Mouse (Mus musculus): Measurements from ENCODE around the gene Vrk1.

Vrk1 gene

GRCm38 (mm10) chr12:106010065-106010915 lies at the start of gene Vrk1:
Gene Vrk1, plus strand, starts transcription at chr12:106010228.
- in situ Hi-C loops (cut with MboI; ENCODE audit: low pct_unique_long_range_greater_than_20kb in 1 of 2, low sequenced_read_pairs in 2 of 2, unreplicated experiment in 1 of 2): no loop called here

DNA sequence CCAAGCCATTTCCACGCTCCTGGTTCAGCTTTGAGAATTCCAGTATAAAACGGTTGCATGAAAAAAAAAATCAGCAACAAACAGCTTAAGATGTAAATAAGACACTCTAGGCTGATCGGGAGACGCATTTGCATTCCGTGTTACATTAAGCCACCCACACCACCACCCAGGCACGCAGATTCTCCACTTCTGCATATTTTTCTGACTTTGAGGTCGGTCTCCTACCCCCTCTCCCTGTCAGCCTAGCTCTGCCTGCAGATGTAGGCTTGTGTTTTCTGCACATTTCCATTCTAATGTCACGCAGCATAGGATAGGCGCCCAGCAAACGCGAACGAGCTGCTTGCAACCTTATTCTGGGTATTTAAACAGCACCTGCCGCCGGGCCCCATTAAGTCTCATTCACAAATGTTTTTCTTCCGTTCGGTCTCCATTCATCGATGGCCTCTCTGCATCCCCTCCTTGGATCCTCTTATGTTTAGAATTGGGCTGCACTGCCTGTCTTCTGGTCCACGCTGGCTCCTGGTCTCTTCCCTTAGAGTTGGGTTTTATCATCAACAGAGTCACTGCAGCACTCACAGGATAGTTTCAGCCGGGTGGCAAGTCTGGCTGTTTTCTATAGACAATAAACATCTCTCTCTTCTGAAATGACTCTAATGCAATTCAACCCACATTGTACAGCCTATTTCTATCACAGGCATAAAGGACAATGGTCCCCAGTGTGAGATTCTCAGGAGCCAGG lies 49.3 kb upstream of the Vrk1 start:
- in situ Hi-C loops (cut with MboI; ENCODE audit: low pct_unique_long_range_greater_than_20kb in 1 of 2, low sequenced_read_pairs in 2 of 2, unreplicated experiment in 1 of 2): no loop called here

DNA sequence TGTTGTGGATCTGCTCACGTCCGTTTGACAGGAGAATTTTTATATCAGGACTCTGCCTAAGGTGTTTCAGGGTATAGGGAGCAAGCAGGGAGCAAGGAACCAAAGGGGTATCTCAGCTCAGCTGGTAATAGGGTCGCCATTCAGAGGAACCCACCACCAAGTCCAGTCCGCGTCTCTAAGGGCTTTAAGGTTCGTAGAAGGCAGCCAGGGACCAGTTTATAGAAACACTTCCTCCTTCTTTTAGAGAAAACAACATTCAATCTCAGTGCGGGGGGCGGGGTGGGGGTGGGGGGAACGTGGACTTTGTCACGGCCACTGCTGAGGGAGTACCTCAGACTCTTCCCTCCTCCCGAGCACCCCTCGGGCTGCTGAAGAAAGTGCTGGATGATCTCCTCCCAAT lies 48.4 kb upstream of the Vrk1 start:
- in situ Hi-C loops (cut with MboI; ENCODE audit: low pct_unique_long_range_greater_than_20kb in 1 of 2, low sequenced_read_pairs in 2 of 2, unreplicated experiment in 1 of 2): no loop called here

- in situ Hi-C loops (cut with MboI; ENCODE audit: low pct_unique_long_range_greater_than_20kb in 1 of 2, low sequenced_read_pairs in 2 of 2, unreplicated experiment in 1 of 2): no loop called here
These were observed 47.7 kb upstream of the Vrk1 start for GRCm38 (mm10) chr12:105962103-105963011.

GRCm38 (mm10) chr12:105963012-105963572 lies 46.9 kb upstream of the Vrk1 start:
- in situ Hi-C loops (cut with MboI; ENCODE audit: low pct_unique_long_range_greater_than_20kb in 1 of 2, low sequenced_read_pairs in 2 of 2, unreplicated experiment in 1 of 2): no loop called here

DNA sequence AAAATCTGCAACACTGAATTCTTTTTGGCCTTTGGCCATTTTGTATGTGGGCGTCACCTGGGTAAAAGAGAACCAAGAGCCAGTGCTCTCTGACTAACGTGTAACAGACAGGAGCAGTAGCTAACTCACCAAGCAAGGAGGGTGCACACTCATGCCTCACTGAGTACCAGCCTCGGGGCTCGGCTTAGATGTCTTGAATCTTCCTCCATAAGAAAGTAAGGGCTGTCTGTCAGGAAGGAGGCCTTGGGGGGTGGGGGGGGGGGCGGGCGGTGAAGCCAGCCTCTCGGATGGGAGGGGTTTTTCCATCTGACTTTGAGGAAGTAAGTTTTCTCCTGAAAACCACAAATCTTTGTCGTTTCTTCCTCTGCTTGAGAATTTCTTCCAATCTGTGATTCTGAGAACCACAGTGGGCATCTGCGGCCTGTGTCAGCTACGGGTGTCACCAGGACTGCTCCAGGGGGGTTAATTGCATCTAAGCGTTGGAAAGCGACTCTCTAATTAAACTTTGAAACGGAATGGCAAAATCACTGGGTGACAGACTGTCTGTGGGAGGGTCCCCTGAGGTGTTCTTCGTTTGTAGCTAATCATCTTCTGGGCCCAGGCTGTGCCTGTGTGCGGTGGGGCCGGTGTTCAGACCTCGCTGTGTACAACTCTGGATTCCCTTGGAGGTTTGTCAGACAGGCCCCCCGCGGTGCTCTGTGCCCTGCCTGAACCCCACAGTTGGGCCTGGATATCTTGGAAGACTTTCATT lies 43.0 kb upstream of the Vrk1 start:
- in situ Hi-C loops (cut with MboI; ENCODE audit: low pct_unique_long_range_greater_than_20kb in 1 of 2, low sequenced_read_pairs in 2 of 2, unreplicated experiment in 1 of 2): no loop called here

- in situ Hi-C loops (cut with MboI; ENCODE audit: low pct_unique_long_range_greater_than_20kb in 1 of 2, low sequenced_read_pairs in 2 of 2, unreplicated experiment in 1 of 2): no loop called here
These were observed 42.2 kb upstream of the Vrk1 start for GRCm38 (mm10) chr12:105967806-105968205.

- in situ Hi-C loops (cut with MboI; ENCODE audit: low pct_unique_long_range_greater_than_20kb in 1 of 2, low sequenced_read_pairs in 2 of 2, unreplicated experiment in 1 of 2): no loop called here
These were observed 38.8 kb upstream of the Vrk1 start for GRCm38 (mm10) chr12:105971182-105971581.

- in situ Hi-C loops (cut with MboI; ENCODE audit: low pct_unique_long_range_greater_than_20kb in 1 of 2, low sequenced_read_pairs in 2 of 2, unreplicated experiment in 1 of 2): no loop called here
These were observed 37.4 kb upstream of the Vrk1 start for GRCm38 (mm10) chr12:105972673-105973072.

DNA sequence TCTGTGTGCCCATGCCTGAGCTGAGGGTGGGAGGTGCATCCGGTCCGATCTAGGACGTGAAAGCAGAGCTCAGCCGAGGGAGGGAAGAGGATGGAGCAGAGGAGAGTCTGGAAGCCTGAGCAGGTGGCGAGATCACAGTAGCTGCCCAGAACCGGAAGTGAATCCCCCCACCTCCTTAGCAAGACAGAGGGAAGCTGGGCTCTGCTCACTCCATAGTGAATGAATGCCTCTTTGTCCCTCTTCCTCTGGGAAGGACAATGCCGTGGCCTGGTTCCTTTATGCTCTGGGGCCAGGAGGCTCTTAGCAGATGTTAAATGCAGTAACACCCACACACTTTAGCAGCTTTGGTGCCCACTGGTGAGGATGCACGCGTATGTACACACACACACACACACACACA lies 36.3 kb upstream of the Vrk1 start:
- in situ Hi-C loops (cut with MboI; ENCODE audit: low pct_unique_long_range_greater_than_20kb in 1 of 2, low sequenced_read_pairs in 2 of 2, unreplicated experiment in 1 of 2): no loop called here

DNA sequence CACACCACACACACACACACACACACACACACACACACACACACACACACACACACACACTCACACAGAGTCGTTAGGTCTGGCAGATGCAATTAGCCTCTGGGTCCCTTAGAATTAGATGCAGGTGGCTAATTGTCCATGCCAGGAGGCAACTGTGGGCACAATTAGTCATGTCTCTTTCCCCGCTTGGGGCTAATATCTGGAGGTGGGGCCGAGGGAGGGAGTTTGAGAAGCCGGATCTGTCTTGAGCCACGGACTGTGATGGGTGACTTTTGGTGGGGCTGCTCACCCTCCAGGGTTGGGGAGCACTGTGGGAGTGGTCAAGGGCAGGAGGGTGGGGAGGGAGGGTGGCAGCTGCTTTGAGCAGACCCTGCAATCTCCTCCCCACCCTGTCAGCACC lies 35.9 kb upstream of the Vrk1 start:
- in situ Hi-C loops (cut with MboI; ENCODE audit: low pct_unique_long_range_greater_than_20kb in 1 of 2, low sequenced_read_pairs in 2 of 2, unreplicated experiment in 1 of 2): no loop called here

DNA sequence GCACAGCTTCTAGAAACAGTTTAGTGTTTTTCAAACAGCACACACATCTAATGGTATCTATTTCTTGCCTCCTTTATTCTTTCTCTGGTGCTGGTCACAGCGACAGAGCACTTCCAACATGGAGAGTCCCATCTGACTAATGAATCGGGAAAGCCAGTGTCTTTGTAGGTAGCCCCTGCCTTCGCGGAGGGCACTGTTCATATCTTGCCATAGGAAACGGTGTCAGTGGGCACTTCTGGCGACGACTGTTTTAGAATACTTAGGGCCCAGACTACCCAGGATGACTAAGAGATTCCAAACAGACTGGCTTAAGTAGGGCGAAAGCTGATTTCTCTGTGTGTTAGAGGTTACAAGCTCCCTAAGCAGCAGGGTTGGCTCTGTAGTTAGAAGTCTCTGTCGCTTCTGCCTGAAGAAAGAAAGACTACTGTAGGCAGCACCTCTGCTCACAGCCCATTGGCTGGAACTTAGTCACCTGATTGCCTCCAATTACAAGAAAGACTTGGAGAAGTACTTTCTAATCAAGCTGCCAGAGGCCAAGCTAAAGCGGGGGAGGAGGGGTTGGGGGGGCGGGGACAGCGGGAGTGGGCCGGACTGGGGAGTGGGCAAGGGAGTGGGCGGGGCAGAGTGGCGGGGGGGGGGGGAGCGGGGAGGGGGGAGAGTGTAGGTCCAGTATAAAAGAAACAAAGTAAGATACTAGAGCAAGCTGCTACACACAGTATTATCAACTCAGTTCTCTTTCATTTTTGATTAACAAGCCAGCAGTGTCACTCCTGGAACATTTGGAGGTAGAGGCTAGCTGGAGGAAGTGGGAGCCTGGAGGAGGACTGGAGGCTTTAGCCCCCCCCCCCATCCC lies 28.7 kb upstream of the Vrk1 start:
- in situ Hi-C loops (cut with MboI; ENCODE audit: low pct_unique_long_range_greater_than_20kb in 1 of 2, low sequenced_read_pairs in 2 of 2, unreplicated experiment in 1 of 2): no loop called here

- in situ Hi-C loops (cut with MboI; ENCODE audit: low pct_unique_long_range_greater_than_20kb in 1 of 2, low sequenced_read_pairs in 2 of 2, unreplicated experiment in 1 of 2): no loop called here
These were observed 28.1 kb upstream of the Vrk1 start for GRCm38 (mm10) chr12:105981974-105982305.

GRCm38 (mm10) chr12:105982598-105982997 lies 27.4 kb upstream of the Vrk1 start:
- in situ Hi-C loops (cut with MboI; ENCODE audit: low pct_unique_long_range_greater_than_20kb in 1 of 2, low sequenced_read_pairs in 2 of 2, unreplicated experiment in 1 of 2): no loop called here

DNA sequence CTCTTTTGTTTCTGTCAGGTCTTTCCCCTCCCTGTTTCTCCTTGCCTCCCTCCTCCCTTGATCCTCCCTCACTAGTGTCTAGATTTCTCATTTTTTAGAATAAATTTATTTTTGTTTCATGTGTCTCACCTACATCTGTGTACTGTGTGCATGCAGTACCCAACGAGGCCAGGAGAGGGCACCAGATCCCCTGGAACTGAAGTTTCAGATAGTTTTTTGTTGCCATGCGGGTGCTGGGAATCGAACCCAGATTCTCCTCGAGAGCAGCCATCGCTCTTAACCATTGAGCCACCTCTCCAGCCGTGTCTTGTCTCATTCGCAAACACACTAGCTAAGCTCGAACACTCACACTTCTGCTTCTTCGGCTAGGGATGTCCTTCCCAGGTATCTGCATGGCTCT lies 26.5 kb upstream of the Vrk1 start:
- in situ Hi-C loops (cut with MboI; ENCODE audit: low pct_unique_long_range_greater_than_20kb in 1 of 2, low sequenced_read_pairs in 2 of 2, unreplicated experiment in 1 of 2): no loop called here

DNA sequence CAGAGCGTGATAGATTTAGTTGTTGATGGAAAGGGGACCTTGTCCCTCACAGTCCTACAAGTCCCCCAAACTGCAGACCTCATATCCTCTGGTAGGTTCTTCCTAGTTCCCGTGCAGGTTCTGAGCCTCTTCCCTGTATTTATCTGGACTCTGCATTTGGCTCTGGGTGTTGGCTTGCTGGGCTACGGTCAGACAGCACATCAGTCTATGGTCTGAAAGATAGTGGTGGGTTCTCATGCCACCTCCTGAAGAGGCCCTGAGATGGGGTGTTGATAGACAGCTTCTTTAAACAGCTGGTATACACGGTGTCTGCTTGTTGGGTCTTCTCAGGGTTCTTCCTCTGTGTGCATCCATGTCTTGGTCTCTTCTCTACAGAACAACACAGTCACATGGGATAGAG lies 21.6 kb upstream of the Vrk1 start:
- in situ Hi-C loops (cut with MboI; ENCODE audit: low pct_unique_long_range_greater_than_20kb in 1 of 2, low sequenced_read_pairs in 2 of 2, unreplicated experiment in 1 of 2): no loop called here

- in situ Hi-C loops (cut with MboI; ENCODE audit: low pct_unique_long_range_greater_than_20kb in 1 of 2, low sequenced_read_pairs in 2 of 2, unreplicated experiment in 1 of 2): no loop called here
These were observed 17.3 kb upstream of the Vrk1 start for GRCm38 (mm10) chr12:105992756-105993155.
